ENCODE assay signal across 8 mouse cellular contexts in genomic region chr15:99714858-99715257, GRCm38 (mm10). TPM values are rescaled to one million over a fixed set of nuclear protein-coding genes. Genes with fewer than 3 reads are reported as not detected.
A peak's percentile ranks its signal among the peaks of the same experiment; 100 is the strongest.
DNase-seq lines count a peak whose midpoint lies in the region; ATAC-seq and TF ChIP-seq lines count a peak whose summit lies in the region.

No protein-coding gene starts in this region.

- peak; percentile 93 to 99 for TF ChIP-seq CTCF in CH12.LX (conservative IDR thresholded peaks at IDR 0.05 in 1 of 2, IDR thresholded peaks at IDR 0.05 in 1 of 2; ENCODE audit: low read depth in 2 of 2, low read length in 2 of 2)
- peak; percentile 98 for TF ChIP-seq CTCF in liver, embryonic 14.5 days (IDR thresholded peaks at IDR 0.05; ENCODE audit: low read depth)

- H3K27ac ChIP-seq in CH12.LX (ENCODE audit: insufficient read depth, low read depth), result no peak overlapping the region
- peak overlapping the region; percentile 79 for H3K27ac ChIP-seq in forebrain, embryonic 12.5 days
- H3K27ac ChIP-seq in heart, embryonic 16.5 days (ENCODE audit: low read length), result peak overlapping the region; percentile 82
- no peak overlapping the region for H3K27ac ChIP-seq in liver, embryonic 14.5 days
- H3K27ac ChIP-seq in neural tube, embryonic 11.5 days (ENCODE audit: low read depth, low read length), result no peak overlapping the region

- no peaks in the 10 kb centered on the region for H3K27me3 ChIP-seq in CH12.LX (replicated peaks)
- H3K27me3 ChIP-seq in forebrain, embryonic 12.5 days, result no peaks in the 10 kb centered on the region
- no peaks in the 10 kb centered on the region for H3K27me3 ChIP-seq in heart, embryonic 16.5 days (ENCODE audit: control insufficient read depth, insufficient read depth, low read length)
- no peaks in the 10 kb centered on the region for H3K27me3 ChIP-seq in liver, embryonic 14.5 days (ENCODE audit: control insufficient read depth, insufficient read depth, low read length)
- H3K27me3 ChIP-seq in neural tube, embryonic 11.5 days (ENCODE audit: control insufficient read depth, insufficient read depth, low read length), result no peaks in the 10 kb centered on the region

- H3K4me1 ChIP-seq in CH12.LX (ENCODE audit: control insufficient read depth in 1 of 2, insufficient read depth in 2 of 2), result peaks cover 0 to 13% of the 10 kb centered on the region in 2 experiments; a peak in 2 of 4 replicates
- H3K4me1 ChIP-seq in forebrain, embryonic 12.5 days, result peaks cover 14% of the 10 kb centered on the region
- peaks cover 19% of the 10 kb centered on the region for H3K4me1 ChIP-seq in heart, embryonic 16.5 days (ENCODE audit: control insufficient read depth, insufficient read depth, low read length)
- peaks cover 0 to 9% of the 10 kb centered on the region in 2 experiments; a peak in 2 of 4 replicates for H3K4me1 ChIP-seq in liver, embryonic 14.5 days (replicated peaks; ENCODE audit: control insufficient read depth in 2 of 2, insufficient read depth in 2 of 2, low read length in 1 of 2)
- peaks cover 5% of the 10 kb centered on the region; the same call in 1 of the 2 replicates for H3K4me1 ChIP-seq in neural tube, embryonic 11.5 days (ENCODE audit: control insufficient read depth, insufficient read depth, low read length)

- in situ Hi-C loops in CH12.LX (cut with MboI; ENCODE audit: low pct_ligation_motif_present, low pct_unique_long_range_greater_than_20kb, low sequenced_read_pairs), result no loop called here

- no peaks in the 10 kb centered on the region for H3K79me2 ChIP-seq in CH12.LX (replicated peaks; ENCODE audit: control insufficient read depth, extremely low read depth, insufficient read depth, poor library complexity, severe bottlenecking)

- ATAC-seq in forebrain, embryonic 12.5 days (ENCODE audit: low FRiP score), result peak; percentile 59
- peak; percentile 45; the same call in 1 of the 2 replicates for ATAC-seq in heart, embryonic 16.5 days (replicated peaks; ENCODE audit: extremely low read depth, insufficient read depth, low FRiP score)
- peak; percentile 36; the same call in 1 of the 2 replicates for ATAC-seq in liver, embryonic 14.5 days (ENCODE audit: insufficient read depth)
- peak; percentile 17; the same call in 1 of the 2 replicates for ATAC-seq in neural tube, embryonic 11.5 days (ENCODE audit: insufficient read depth, low FRiP score, low TSS enrichment)

- no peak overlapping the region for H3K9ac ChIP-seq in CH12.LX (ENCODE audit: insufficient read depth, low read depth)
- H3K9ac ChIP-seq in forebrain, embryonic 12.5 days, result no peak overlapping the region
- H3K9ac ChIP-seq in heart, embryonic 16.5 days (ENCODE audit: low read length), result no peak overlapping the region
- no peak overlapping the region for H3K9ac ChIP-seq in liver, embryonic 14.5 days (replicated peaks)
- H3K9ac ChIP-seq in neural tube, embryonic 11.5 days (ENCODE audit: low read length), result no peak overlapping the region

- H3K4me3 ChIP-seq in CH12.LX (replicated peaks in 1 of 3; ENCODE audit: low read depth in 2 of 3, low read length in 2 of 3, poor library complexity in 1 of 3), result no peak overlapping the region
- H3K4me3 ChIP-seq in forebrain, embryonic 12.5 days (replicated peaks), result no peak overlapping the region
- H3K4me3 ChIP-seq in heart, embryonic 16.5 days (ENCODE audit: low read length), result no peak overlapping the region
- no peak overlapping the region for H3K4me3 ChIP-seq in liver, embryonic 14.5 days (ENCODE audit: insufficient read depth in 1 of 2, low read depth in 2 of 2, low read length in 2 of 2)
- H3K4me3 ChIP-seq in neural tube, embryonic 11.5 days (ENCODE audit: low read depth, low read length), result no peak overlapping the region

- no peak for TF ChIP-seq EP300 in CH12.LX (IDR thresholded peaks at IDR 0.05; ENCODE audit: low read length)
- no peak for TF ChIP-seq EP300 in liver, embryonic 14.5 days (IDR thresholded peaks at IDR 0.05; ENCODE audit: low read depth)

- peak; percentile 73 for DNase-seq in CH12.LX (ENCODE audit: extremely low read depth)
- peak; percentile 49 for DNase-seq in c-Kit-negative CD71-positive TER-119-positive erythroid progenitor cells, embryonic 14.5 days (ENCODE audit: low read depth, low spot score)
- peak; percentile 88 for DNase-seq in kidney, postnatal 14 days
- DNase-seq in liver, embryonic 14.5 days (ENCODE audit: low read depth in 3 of 3, low spot score in 3 of 3), result no peak
- peak; percentile 78 for DNase-seq in neural tube, embryonic 11.5 days (ENCODE audit: low spot score)
- DNase-seq in testis, postnatal 10 days (ENCODE audit: low spot score), result peak; percentile 81

- peaks cover 35 to 88% of the 10 kb centered on the region in 2 experiments for H3K36me3 ChIP-seq in CH12.LX (replicated peaks in 1 of 2; ENCODE audit: control insufficient read depth in 1 of 2, insufficient read depth in 1 of 2, low read length in 1 of 2)
- peaks cover 65% of the 10 kb centered on the region for H3K36me3 ChIP-seq in forebrain, embryonic 12.5 days (replicated peaks)
- H3K36me3 ChIP-seq in heart, embryonic 16.5 days (ENCODE audit: control insufficient read depth, insufficient read depth), result peaks cover 34% of the 10 kb centered on the region
- peaks cover 2% of the 10 kb centered on the region for H3K36me3 ChIP-seq in liver, embryonic 14.5 days (replicated peaks; ENCODE audit: control insufficient read depth, insufficient read depth, low read depth)
- peaks cover 30% of the 10 kb centered on the region for H3K36me3 ChIP-seq in neural tube, embryonic 11.5 days (ENCODE audit: control insufficient read depth, insufficient read depth, low read length)

- WGBS in forebrain, embryonic 12.5 days, result 55% methylated on average over 7 of the region's 7 CpGs
- WGBS in heart, embryonic 16.5 days, result 44% methylated on average over 7 of the region's 7 CpGs
- 40% methylated on average over 7 of the region's 7 CpGs for WGBS in liver, embryonic 14.5 days (ENCODE audit: insufficient replicate concordance)
- WGBS in neural tube, embryonic 11.5 days, result 62% methylated on average over 7 of the region's 7 CpGs

- no peaks in the 10 kb centered on the region for H3K9me3 ChIP-seq in CH12.LX (replicated peaks; ENCODE audit: low read length)
- no peaks in the 10 kb centered on the region for H3K9me3 ChIP-seq in forebrain, embryonic 12.5 days
- H3K9me3 ChIP-seq in heart, embryonic 16.5 days (replicated peaks; ENCODE audit: control insufficient read depth, low read length), result no peaks in the 10 kb centered on the region
- H3K9me3 ChIP-seq in liver, embryonic 14.5 days (ENCODE audit: control insufficient read depth, low read length), result no peaks in the 10 kb centered on the region
- H3K9me3 ChIP-seq in neural tube, embryonic 11.5 days (ENCODE audit: control insufficient read depth, low read length), result no peaks in the 10 kb centered on the region

- H3K4me2 ChIP-seq in CH12.LX (ENCODE audit: insufficient read depth, low read depth, poor library complexity, severe bottlenecking), result no peak overlapping the region
- H3K4me2 ChIP-seq in forebrain, embryonic 12.5 days, result no peak overlapping the region
- no peak overlapping the region for H3K4me2 ChIP-seq in heart, embryonic 16.5 days (ENCODE audit: low read depth, low read length)
- no peak overlapping the region for H3K4me2 ChIP-seq in liver, embryonic 14.5 days (ENCODE audit: low read depth)
- no peak overlapping the region for H3K4me2 ChIP-seq in neural tube, embryonic 11.5 days (ENCODE audit: low read depth)

- no peak for TF ChIP-seq POLR2A in CH12.LX (IDR thresholded peaks at IDR 0.05; ENCODE audit: low read depth, low read length)

- dilution Hi-C loops in CH12.LX (cut with MboI; ENCODE audit: extremely low pct_ligation_motif_present, extremely low pct_unique_long_range_greater_than_20kb, low sequenced_read_pairs), result no loop called here

- TF ChIP-seq RAD21 in CH12.LX (IDR thresholded peaks at IDR 0.05; ENCODE audit: low read depth, low read length), result peak; percentile 63

RNA-seq across cellular contexts. Expression of gene Gpd1, which starts 2.5 kb away (rescaled TPM):
- 0.17 and 0.25 TPM in 2 replicates for total RNA-seq in CH12.LX (2012; rRNA removed)
- total RNA-seq in CH12.LX (2014; rRNA removed), result 0.12 and 0.24 TPM in 2 replicates
- polyA plus RNA-seq in CH12.LX (2012; ENCODE audit: insufficient read length, low read depth), result 0.26 and 0.56 TPM in 2 replicates
- 0.57 and 0.72 TPM in 2 replicates for polyA plus RNA-seq in forebrain, embryonic 12.5 days (2016; fragmentation: Nextera tagmentation; extraction: Ambion mirVana)
- 2.4 and 2.7 TPM in 2 replicates for polyA plus RNA-seq in heart, embryonic 16.5 days (2015; fragmentation: Nextera tagmentation; extraction: Ambion mirVana)
- polyA plus RNA-seq in liver, embryonic 14.5 days (2012; rRNA removed), result 8.1 and 9.1 TPM in 2 replicates
- 5.2 and 5.3 TPM in 2 replicates for polyA plus RNA-seq in liver, embryonic 14.5 days (2014; fragmentation: Nextera tagmentation; extraction: Ambion mirVana)
- 0.32 and 0.33 TPM in 2 replicates for polyA plus RNA-seq in neural tube, embryonic 11.5 days (2014; fragmentation: Nextera tagmentation; extraction: Ambion mirVana)

RNA-seq across cellular contexts. Expression of gene Gm17349, which starts 9.6 kb away (rescaled TPM):
- total RNA-seq in CH12.LX (2012; rRNA removed) (2.1 and 2.9 TPM in 2 replicates), CH12.LX (2014; rRNA removed) (not detected in 2 replicates)
- polyA plus RNA-seq in CH12.LX (2012; ENCODE audit: insufficient read length, low read depth), result not detected in 2 replicates
- not detected in 2 replicates for polyA plus RNA-seq in forebrain, embryonic 12.5 days (2016; fragmentation: Nextera tagmentation; extraction: Ambion mirVana)
- not detected in 2 replicates for polyA plus RNA-seq in heart, embryonic 16.5 days (2015; fragmentation: Nextera tagmentation; extraction: Ambion mirVana)
- not detected in 2 replicates for polyA plus RNA-seq in liver, embryonic 14.5 days (2012; rRNA removed)
- polyA plus RNA-seq in liver, embryonic 14.5 days (2014; fragmentation: Nextera tagmentation; extraction: Ambion mirVana), result not detected in 2 replicates
- polyA plus RNA-seq in neural tube, embryonic 11.5 days (2014; fragmentation: Nextera tagmentation; extraction: Ambion mirVana), result not detected in 2 replicates

RNA-seq across cellular contexts. Expression of gene Cox14, which starts 10.6 kb away (rescaled TPM):
- total RNA-seq in CH12.LX (2012; rRNA removed) (112 and 140 TPM in 2 replicates), CH12.LX (2014; rRNA removed) (98.8 and 106 TPM in 2 replicates)
- polyA plus RNA-seq in CH12.LX (2012; ENCODE audit: insufficient read length, low read depth), result 119 and 140 TPM in 2 replicates
- polyA plus RNA-seq in forebrain, embryonic 12.5 days (2016; fragmentation: Nextera tagmentation; extraction: Ambion mirVana), result 167 and 168 TPM in 2 replicates
- polyA plus RNA-seq in heart, embryonic 16.5 days (2015; fragmentation: Nextera tagmentation; extraction: Ambion mirVana), result 217 and 241 TPM in 2 replicates
- 67.6 and 77.0 TPM in 2 replicates for polyA plus RNA-seq in liver, embryonic 14.5 days (2012; rRNA removed)
- 81.4 and 84.9 TPM in 2 replicates for polyA plus RNA-seq in liver, embryonic 14.5 days (2014; fragmentation: Nextera tagmentation; extraction: Ambion mirVana)
- 134 and 135 TPM in 2 replicates for polyA plus RNA-seq in neural tube, embryonic 11.5 days (2014; fragmentation: Nextera tagmentation; extraction: Ambion mirVana)

RNA-seq across cellular contexts. Expression of gene Smarcd1, which starts 12.9 kb away (rescaled TPM):
- total RNA-seq in CH12.LX (2012; rRNA removed) (17.9 and 19.9 TPM in 2 replicates), CH12.LX (2014; rRNA removed) (10.5 and 12.5 TPM in 2 replicates)
- polyA plus RNA-seq in CH12.LX (2012; ENCODE audit: insufficient read length, low read depth), result 56.5 and 69.9 TPM in 2 replicates
- polyA plus RNA-seq in forebrain, embryonic 12.5 days (2016; fragmentation: Nextera tagmentation; extraction: Ambion mirVana), result 135 and 138 TPM in 2 replicates
- polyA plus RNA-seq in heart, embryonic 16.5 days (2015; fragmentation: Nextera tagmentation; extraction: Ambion mirVana), result 21.7 and 21.9 TPM in 2 replicates
- polyA plus RNA-seq in liver, embryonic 14.5 days (2012; rRNA removed), result 6.7 and 6.9 TPM in 2 replicates
- polyA plus RNA-seq in liver, embryonic 14.5 days (2014; fragmentation: Nextera tagmentation; extraction: Ambion mirVana), result 4.4 and 4.8 TPM in 2 replicates
- polyA plus RNA-seq in neural tube, embryonic 11.5 days (2014; fragmentation: Nextera tagmentation; extraction: Ambion mirVana), result 117 and 135 TPM in 2 replicates

RNA-seq across cellular contexts. Expression of gene Asic1, which starts 44.7 kb away (rescaled TPM):
- total RNA-seq in CH12.LX (2012; rRNA removed), result 0.46 and 0.47 TPM in 2 replicates
- not detected in 2 replicates for total RNA-seq in CH12.LX (2014; rRNA removed)
- 0.80 and 0.94 TPM in 2 replicates for polyA plus RNA-seq in CH12.LX (2012; ENCODE audit: insufficient read length, low read depth)
- 14.7 and 18.2 TPM in 2 replicates for polyA plus RNA-seq in forebrain, embryonic 12.5 days (2016; fragmentation: Nextera tagmentation; extraction: Ambion mirVana)
- 1.6 TPM in 2 replicates for polyA plus RNA-seq in heart, embryonic 16.5 days (2015; fragmentation: Nextera tagmentation; extraction: Ambion mirVana)
- polyA plus RNA-seq in liver, embryonic 14.5 days (2012; rRNA removed), result 0.15 and 0.34 TPM in 2 replicates
- 0.04 and 0.06 TPM in 2 replicates for polyA plus RNA-seq in liver, embryonic 14.5 days (2014; fragmentation: Nextera tagmentation; extraction: Ambion mirVana)
- polyA plus RNA-seq in neural tube, embryonic 11.5 days (2014; fragmentation: Nextera tagmentation; extraction: Ambion mirVana), result 15.1 and 17.0 TPM in 2 replicates

Comparison
In these comparisons a context has a peak if more than half of its experiments do, and no peak if none do; other contexts are left out.
1. DNase-seq: peak in CH12.LX (single experiment), c-Kit-negative CD71-positive TER-119-positive erythroid progenitor cells, embryonic 14.5 days (single experiment), kidney, postnatal 14 days (single experiment), neural tube, embryonic 11.5 days (single experiment) and testis, postnatal 10 days (single experiment); none in liver, embryonic 14.5 days (0 of 3).
2. H3K27ac ChIP-seq: peak in forebrain, embryonic 12.5 days (single experiment) and heart, embryonic 16.5 days (single experiment); none in CH12.LX (single experiment), liver, embryonic 14.5 days (single experiment) and neural tube, embryonic 11.5 days (single experiment).
3. Peak in every context shown above with its lines, with median percentiles within 50 percentile points of each other: ATAC-seq.